Mouse (Mus musculus) layer of hippocampus, postnatal 14 days (tissue): ENCODE measurements at regions not wholly inside any gene's neighbourhood (a gene's known extent, or its start where the extent isn't known, plus 50 kb on each side); places are given as distances from the start of the nearest gene placed in this dataset.
A peak's percentile ranks its signal among the peaks of the same experiment; 100 is the strongest.

Experiments used
- DNase-seq, 2 experiments: peaks; one replicate each; pipeline ENCODE4 v3.0.0; 2021 to 2022; ENCODE audit warnings: low spot score in 2 of 2, mixed read lengths in 1 of 2

DNA sequence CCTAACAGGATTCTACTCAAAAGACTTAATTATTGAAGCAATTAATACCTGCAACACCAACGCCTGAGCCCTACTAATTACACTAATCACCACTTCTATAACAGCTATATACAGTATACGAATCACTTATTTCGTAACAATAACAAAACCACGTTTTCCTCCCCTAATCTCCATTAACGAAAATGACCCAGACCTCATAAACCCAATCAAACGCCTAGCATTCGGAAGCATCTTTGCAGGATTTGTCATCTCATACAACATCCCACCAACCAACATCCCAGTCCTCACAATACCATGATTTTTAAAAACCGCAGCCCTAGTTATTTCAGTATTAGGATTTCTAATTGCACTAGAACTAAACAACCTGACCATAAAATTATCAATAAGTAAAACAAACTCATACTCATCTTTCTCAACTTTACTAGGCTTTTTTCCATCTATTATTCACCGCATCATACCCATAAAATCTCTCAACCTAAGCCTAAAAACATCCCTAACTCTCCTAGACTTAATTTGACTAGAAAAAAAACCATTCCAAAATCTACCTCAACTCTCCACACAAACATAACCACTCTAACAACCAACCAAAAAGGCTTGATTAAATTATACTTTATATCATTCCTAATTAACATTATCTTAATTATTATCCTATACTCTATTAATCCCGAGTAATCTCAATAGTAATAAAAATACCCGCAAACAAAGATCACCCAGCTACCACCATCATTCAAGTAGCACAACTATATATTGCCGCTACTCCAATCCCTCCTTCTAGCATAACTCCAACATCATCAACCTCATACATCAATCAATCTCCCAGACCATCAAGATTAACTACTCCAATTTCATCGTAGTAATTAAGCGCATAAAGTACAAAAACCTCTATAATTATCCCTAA lies 830.9 kb upstream of the Tyrp1 start:
- DNase-seq: no peak

GRCm38 (mm10) chr4:80003636-80004365 lies 830.1 kb upstream of the Tyrp1 start:
- DNase-seq: no peak

DNA sequence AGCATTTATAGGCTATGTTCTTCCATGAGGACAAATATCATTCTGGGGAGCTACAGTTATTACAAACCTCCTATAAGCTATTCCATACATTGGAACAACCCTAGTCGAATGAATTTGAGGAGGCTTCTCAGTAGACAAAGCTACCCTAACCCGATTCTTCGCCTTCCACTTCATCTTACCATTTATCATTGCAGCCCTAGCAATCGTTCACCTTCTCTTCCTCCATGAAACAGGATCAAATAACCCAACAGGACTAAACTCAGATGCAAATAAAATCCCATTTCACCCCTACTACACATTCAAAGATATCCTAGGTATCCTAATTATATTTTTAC lies 829.6 kb upstream of the Tyrp1 start:
- DNase-seq: no peak

- DNase-seq: no peak
Measured at GRCm38 (mm10) chr4:80004788-80005187, 829.1 kb upstream of the Tyrp1 start.

DNA sequence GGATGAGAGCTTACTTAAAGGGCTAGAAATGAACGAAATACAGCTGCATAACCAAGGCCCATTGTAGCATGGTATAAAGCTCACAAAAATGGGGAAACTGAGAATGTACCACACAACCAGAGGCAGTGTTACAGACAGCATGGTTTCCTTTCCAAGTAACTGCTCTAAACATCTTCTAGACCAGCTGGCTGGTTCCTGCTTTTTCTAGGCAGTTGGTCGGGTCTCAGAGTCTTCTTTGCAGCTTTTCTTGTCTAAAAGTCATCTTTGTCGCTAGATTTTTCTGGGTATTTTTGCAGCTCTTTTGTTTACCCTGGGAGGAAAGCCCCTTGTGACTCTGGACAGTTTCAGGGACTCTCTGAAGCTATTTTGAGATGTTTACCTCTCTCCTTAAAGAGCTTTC lies 806.0 kb upstream of the Tyrp1 start:
- no peak for DNase-seq

DNA sequence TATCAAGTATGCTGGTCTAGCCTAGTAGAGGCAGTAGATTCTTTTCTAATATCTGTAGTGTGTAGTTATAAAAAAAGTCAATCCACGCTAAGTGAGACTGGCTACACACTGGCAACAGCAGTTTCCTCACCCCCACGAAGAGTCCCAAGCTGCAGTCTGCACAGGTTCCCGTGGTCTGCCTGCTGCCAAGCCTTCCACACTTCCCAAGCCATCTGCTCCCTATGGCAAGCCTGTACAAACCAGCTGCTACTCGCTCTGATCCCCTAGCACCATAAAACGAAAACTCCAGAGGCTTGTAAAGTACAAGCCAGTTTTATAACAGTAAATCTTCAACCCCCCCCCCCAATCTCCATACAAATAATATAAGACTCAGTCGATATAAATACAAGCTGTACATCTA lies 786.0 kb upstream of the Tyrp1 start:
- peak; percentile 54 to 88 for DNase-seq
